Mouse (Mus musculus) forebrain, embryonic 15.5 days (tissue): Measurements from ENCODE around the gene Mag. TPM values are rescaled to one million over a fixed set of nuclear protein-coding genes. Genes with fewer than 3 reads are reported as not detected.
A peak's percentile ranks its signal among the peaks of the same experiment; 100 is the strongest.
"Not testable (repeated sequence)": the region's sequence is repeated elsewhere in the genome, so short reads cannot be mapped to it uniquely, and the experiment has no call there.

Experiments
- ATAC-seq: fragments of 200-750 bp; cut with Nextera tagmentation; replicated peaks from 2 replicates; pipeline ENCODE4 v1.8.0; 2017; ENCODE audit warnings: mild to moderate bottlenecking, moderate TSS enrichment, moderate library complexity
- H3K27ac ChIP-seq: fragments of 300-500 bp; sonication (generic); replicated peaks from 2 replicates; pipeline ENCODE4 v1.5.1; 2015; ENCODE audit warnings: mild to moderate bottlenecking, inconsistent platforms
- H3K27me3 ChIP-seq: fragments of 300-500 bp; sonication (generic); 2 replicates; pipeline ENCODE4 v1.6.1; 2015; ENCODE audit warnings: inconsistent platforms
- H3K36me3 ChIP-seq: fragments of 300-500 bp; sonication (generic); 2 replicates; pipeline ENCODE4 v1.6.1; 2015; ENCODE audit warnings: mild to moderate bottlenecking, inconsistent platforms
- H3K4me1 ChIP-seq: fragments of 300-500 bp; sonication (generic); 2 replicates; pipeline ENCODE4 v1.6.1; 2015; ENCODE audit warnings: inconsistent platforms
- H3K4me2 ChIP-seq: fragments of 300-500 bp; sonication (generic); replicated peaks from 2 replicates; pipeline ENCODE4 v1.6.1; 2015; ENCODE audit warnings: mild to moderate bottlenecking, inconsistent platforms
- H3K4me3 ChIP-seq: fragments of 300-500 bp; sonication (generic); 2 replicates; pipeline ENCODE4 v1.5.1; 2015; ENCODE audit warnings: mild to moderate bottlenecking, inconsistent platforms
- H3K9ac ChIP-seq: fragments of 300-500 bp; sonication (generic); replicated peaks from 2 replicates; pipeline ENCODE4 v1.6.1; 2015; ENCODE audit warnings: mild to moderate bottlenecking, inconsistent platforms
- H3K9me3 ChIP-seq: fragments of 300-500 bp; sonication (generic); 2 replicates; pipeline ENCODE4 v1.6.1; 2016; ENCODE audit warnings: inconsistent platforms
- WGBS: fragments of 180-500 bp; shearing (Covaris S2); methylation state at CpG from one replicate; pipeline ENCODE4 v1.1.7; 2015; ENCODE audit warnings: mixed read lengths; 5-methylcytosine and 5-hydroxymethylcytosine counted together
- polyA plus RNA-seq: library from polyadenylated mRNA; unstranded; fragments of >200 nt; fragmentation: Nextera tagmentation; extraction: Ambion mirVana; gene quantifications from 2 replicates; pipeline ENCODE4 v1.2.1, GENCODE M21; 2015

Mag gene
- polyA plus RNA-seq, 1 experiment from 2014 or later, result 1.0 TPM

DNA sequence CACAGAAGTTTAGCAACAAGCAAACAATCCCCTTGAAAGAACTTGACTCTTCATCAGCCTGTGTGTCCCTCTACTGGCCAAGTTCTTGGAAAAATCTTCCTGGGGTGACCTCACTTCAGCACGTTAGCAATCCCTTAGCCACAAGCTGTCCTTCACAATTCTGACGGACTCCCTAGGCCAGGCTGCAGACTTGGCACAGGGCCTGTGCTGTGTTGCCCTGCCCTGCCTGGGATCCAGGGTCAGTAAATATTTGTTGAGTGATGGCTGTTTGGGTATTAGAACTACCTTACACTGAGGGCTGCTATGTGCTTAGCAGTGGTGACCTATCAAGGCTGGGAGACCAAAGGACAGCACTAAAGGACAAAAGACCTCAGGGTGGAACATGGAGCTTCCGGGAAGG is 39.4 kb upstream of the Mag start:
- H3K4me1 ChIP-seq, result peaks cover 28% of the 10 kb centered on the region
- H3K9me3 ChIP-seq, result no peaks in the 10 kb centered on the region
- no peaks in the 10 kb centered on the region for H3K27me3 ChIP-seq
- no peak overlapping the region for H3K9ac ChIP-seq
- H3K4me2 ChIP-seq, result no peak overlapping the region
- peaks cover 55% of the 10 kb centered on the region for H3K36me3 ChIP-seq
- H3K27ac ChIP-seq, result no peak overlapping the region
- H3K4me3 ChIP-seq, result no peak overlapping the region
- ATAC-seq, result no peak
- 79% methylated on average over 3 of the region's 3 CpGs for WGBS

DNA sequence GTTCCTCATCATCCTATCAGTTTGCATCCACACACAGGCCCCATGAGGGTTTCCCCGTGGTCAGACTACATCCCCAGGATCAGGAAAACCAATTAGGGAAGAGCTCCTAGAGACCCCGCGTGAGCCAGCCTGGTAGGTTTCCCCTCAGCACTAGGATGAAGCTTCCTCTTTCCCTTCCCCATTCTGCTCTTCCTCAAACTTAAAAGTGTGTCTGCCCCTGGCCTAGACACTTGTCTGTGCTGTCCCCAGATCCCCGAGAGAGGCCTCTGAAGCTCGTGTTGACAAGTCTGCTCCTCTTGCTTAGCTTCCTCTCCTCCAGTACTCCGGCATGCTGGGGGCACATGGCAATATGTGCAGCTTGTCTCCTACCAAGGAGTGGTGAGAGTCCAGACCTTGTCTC is 38.8 kb upstream of the Mag start:
- Histone ChIP-seq H3K27ac (no peak overlapping the region), H3K4me2 (no peak overlapping the region), H3K4me1 (peaks cover 24% of the 10 kb centered on the region), H3K36me3 (peaks cover 59% of the 10 kb centered on the region), H3K9me3 (no peaks in the 10 kb centered on the region), H3K27me3 (no peaks in the 10 kb centered on the region), H3K4me3 (no peak overlapping the region), H3K9ac (no peak overlapping the region)
- ATAC-seq, result no peak
- WGBS, result 89% methylated on average over 6 of the region's 6 CpGs

DNA sequence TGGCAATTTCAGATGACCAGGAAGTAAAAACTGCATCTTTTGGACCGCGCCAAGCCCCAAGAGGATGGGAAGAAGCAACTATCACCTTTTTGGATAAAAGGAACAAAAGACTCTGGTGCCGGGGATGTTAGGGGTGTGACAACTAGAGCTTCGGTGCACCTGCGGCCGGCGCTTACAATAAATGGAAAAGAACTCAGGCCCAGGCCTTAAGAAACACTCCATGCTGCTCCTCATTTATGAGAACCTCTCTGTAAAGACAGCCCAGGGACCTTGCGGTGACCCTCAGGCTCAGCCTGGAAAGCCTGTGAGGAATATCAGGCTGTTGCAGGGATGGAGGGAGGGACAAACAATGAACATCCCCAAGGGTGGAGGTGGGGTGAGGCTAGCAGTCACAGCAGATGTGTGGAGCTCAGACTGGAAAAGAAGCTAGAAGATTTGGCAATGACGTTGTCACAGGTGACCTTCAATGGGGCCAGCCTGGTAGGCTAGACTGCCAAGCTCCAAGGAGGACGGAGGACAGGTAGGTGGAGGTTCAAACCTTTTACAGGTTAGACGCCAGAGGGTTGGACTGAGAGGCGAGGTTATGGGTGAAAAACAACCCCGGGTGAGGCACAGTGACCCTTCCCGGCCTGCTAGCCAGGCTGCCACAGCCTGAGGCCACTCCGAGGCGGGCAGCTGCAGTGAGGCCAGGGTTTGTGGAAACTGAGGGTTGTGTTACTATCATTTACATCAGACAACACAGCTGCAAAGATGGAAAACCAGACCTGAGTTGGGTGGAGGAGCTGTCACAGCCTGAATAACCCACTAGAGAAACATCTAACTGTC is 38.0 kb upstream of the Mag start:
- Histone ChIP-seq H3K27ac (no peak overlapping the region), H3K27me3 (no peaks in the 10 kb centered on the region), H3K4me3 (no peak overlapping the region), H3K9ac (no peak overlapping the region), H3K4me1 (peaks cover 16% of the 10 kb centered on the region), H3K4me2 (no peak overlapping the region), H3K36me3 (peaks cover 61% of the 10 kb centered on the region), H3K9me3 (no peaks in the 10 kb centered on the region)
- ATAC-seq, result no peak
- 96% methylated on average over 16 of the region's 16 CpGs for WGBS

DNA sequence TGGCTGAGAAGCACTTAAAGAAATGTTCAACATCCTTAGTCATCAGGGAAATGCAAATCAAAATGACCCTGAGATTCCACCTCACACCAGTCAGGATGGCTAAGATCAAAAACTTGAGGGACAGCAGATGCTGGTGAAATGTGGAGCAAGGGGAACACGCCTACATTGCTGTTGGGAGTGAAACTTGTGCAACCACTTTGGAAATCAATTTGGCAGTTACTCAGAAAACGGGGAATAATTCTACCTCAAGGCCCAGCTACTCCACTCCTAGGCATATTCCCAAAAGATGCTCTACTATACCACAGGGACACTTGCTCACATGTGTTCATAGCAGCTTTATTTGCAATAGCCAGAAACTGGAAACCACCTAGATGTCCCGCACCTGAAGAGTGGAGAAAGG is 35.2 kb upstream of the Mag start:
- 91% methylated on average over 3 of the region's 3 CpGs for WGBS
- peaks cover 73% of the 10 kb centered on the region for H3K36me3 ChIP-seq

DNA sequence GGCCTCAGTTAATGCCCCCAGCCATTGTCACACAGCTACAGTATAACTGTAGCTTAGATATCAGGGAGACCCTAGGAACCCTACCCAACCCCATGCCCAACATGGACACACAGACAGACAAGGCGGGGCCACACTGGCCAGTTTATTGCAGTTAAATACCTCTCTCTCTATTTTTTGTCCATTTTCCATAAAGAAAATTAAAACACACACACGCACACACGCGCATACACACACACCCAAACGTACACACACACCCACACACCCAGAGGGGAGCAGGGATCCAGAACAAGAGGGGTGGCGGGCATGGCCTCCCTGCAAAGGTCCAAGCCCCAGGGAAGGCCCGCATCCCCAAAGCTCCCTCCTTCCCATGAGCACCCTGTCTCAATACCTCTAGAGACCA is 31.2 kb upstream of the Mag start:
- H3K4me2 ChIP-seq, result no peak overlapping the region
- WGBS, result 97% methylated on average over 7 of the region's 7 CpGs

More for the DNA sequence above, 35.2 kb upstream of the Mag start:
- H3K9ac ChIP-seq, ATAC-seq, H3K4me3 ChIP-seq, H3K27me3 ChIP-seq, H3K27ac ChIP-seq, H3K4me2 ChIP-seq, H3K4me1 ChIP-seq, H3K9me3 ChIP-seq: not testable (repeated sequence)

DNA sequence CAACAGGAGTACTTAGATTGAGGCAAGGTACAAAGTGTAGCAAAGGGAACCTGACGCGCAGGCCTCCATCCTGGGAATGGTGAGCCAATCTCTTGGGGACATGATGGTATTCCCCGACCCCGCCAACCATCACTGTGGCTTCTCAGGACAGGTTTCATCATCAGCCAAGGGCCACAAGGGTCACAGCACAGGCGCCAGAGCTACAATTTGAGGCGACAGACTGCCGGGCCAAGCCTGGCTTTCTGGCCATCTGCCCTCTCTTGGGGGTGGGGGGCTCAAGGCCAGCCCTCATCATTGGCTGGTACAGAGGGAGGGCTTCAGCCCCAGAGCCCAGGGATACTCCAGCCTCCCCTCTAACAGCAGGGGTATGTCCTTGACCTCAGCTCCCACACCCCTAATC is 30.8 kb upstream of the Mag start:
- not testable (repeated sequence) for H3K4me2 ChIP-seq, H3K9me3 ChIP-seq, H3K4me3 ChIP-seq, H3K4me1 ChIP-seq, H3K9ac ChIP-seq, H3K27me3 ChIP-seq, H3K27ac ChIP-seq
- 93% methylated on average over 7 of the region's 7 CpGs for WGBS
- ATAC-seq, result 0 out of 2 replicates have a peak, but pooled peaks have one; percentile 11
- H3K36me3 ChIP-seq, result peaks cover 33% of the 10 kb centered on the region

More for the DNA sequence above, 31.2 kb upstream of the Mag start:
- H3K36me3 ChIP-seq, result peaks cover 37% of the 10 kb centered on the region
- no peaks in the 10 kb centered on the region for H3K4me1 ChIP-seq
- no peaks in the 10 kb centered on the region for H3K27me3 ChIP-seq
- 0 out of 2 replicates have a peak, but pooled peaks have one; percentile 26 for ATAC-seq
- no peak overlapping the region for H3K9ac ChIP-seq
- H3K4me3 ChIP-seq, result no peak overlapping the region
- no peaks in the 10 kb centered on the region for H3K9me3 ChIP-seq
- H3K27ac ChIP-seq, result no peak overlapping the region

DNA sequence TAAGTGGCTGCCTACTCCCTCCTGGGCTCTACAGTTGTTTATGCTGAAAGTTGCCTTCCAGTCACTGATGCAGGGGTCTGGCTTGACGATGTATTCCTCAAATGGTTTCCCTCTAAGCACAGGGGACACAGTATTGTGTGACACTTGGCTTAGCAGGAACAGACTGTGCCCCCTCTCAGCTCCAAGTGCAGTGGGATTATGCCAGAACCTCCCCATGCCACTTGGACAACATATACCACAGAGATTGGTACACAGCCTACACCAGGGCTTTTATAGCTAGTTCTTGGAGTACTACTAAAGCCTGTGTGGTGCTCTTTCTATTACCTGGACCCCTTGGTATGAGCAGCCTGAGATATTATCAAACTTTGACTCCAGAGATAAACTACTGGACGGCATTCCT is 30.0 kb upstream of the Mag start:
- ATAC-seq, H3K4me2 ChIP-seq, H3K9ac ChIP-seq, H3K4me3 ChIP-seq, H3K27ac ChIP-seq, H3K9me3 ChIP-seq, H3K27me3 ChIP-seq, H3K4me1 ChIP-seq: not testable (repeated sequence)
- peaks cover 27% of the 10 kb centered on the region for H3K36me3 ChIP-seq
- WGBS, result 81% methylated on average over 2 of the region's 2 CpGs

DNA sequence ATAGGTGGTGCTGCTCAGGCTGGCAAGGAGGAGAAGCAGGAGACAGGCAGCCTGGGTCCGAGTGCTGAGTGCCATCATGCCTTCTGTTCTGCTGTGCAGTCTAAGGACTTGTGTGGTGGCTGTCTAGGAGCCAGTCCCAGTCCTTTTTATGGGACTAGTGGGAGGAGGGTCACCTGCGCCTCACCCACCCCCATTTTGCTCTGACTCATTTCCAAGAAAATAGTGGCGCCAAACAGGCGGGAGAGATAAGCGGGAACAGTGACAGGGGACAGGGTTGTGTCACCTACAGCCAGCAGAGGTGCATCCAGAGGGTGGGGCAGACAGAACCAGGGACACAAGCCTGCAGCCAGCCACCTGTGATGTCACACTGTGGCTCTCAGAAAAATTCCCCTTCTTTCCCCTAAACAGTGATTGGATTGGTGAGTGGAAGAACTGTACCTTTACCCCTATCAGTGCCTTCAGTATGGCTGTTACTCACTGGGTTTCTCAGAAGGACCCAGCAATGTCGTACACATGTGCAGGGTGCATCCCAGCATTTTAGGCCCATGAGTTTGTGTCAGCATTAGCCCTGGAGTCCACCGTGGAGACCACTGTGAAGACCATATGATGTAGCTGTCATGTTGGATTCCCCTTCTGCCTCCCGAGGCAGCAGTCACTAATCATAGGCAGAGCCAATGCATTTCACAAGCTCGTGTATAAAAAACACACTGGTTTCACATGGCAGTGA is 29.4 kb upstream of the Mag start, which contains the start of gene Hamp:
TSS of gene Hamp (minus strand) at position 124 of the 727 bp plus-strand sequence.
- Histone ChIP-seq H3K27ac (no peak within 1 kb of the TSS), H3K4me2 (no peak within 1 kb of the TSS), H3K36me3 (peaks cover 21% of the 10 kb centered on the region), H3K4me1 (no peaks in the 10 kb centered on the region), H3K9ac (no peak within 1 kb of the TSS), H3K4me3 (no peak within 1 kb of the TSS), H3K9me3 (no peaks in the 10 kb centered on the region), H3K27me3 (no peaks in the 10 kb centered on the region)
- WGBS, result 71% methylated on average over 9 of the region's 9 CpGs
- ATAC-seq, result no peak

DNA sequence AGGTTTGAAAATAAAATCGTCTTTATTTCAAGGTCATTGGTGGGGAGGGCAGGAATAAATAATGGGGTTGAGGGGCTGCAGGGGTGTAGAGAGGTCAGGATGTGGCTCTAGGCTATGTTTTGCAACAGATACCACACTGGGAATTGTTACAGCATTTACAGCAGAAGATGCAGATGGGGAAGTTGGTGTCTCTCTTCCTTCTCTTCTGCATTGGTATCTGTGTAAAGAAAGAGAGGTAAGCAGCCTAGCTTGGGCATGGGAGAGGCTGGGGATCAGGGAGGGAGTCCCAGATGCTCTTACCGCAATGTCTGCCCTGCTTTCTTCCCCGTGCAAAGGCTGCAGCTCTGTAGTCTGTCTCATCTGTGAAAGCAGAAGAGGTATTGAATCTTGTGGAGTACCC is 27.7 kb upstream of the Mag start:
- H3K36me3 ChIP-seq, result peaks cover 13% of the 10 kb centered on the region; the same call in 1 of the 2 replicates
- not testable (repeated sequence) for ATAC-seq, H3K27me3 ChIP-seq, H3K9me3 ChIP-seq, H3K4me2 ChIP-seq, H3K27ac ChIP-seq, H3K4me3 ChIP-seq, H3K9ac ChIP-seq, H3K4me1 ChIP-seq
- 59% methylated on average over 3 of the region's 3 CpGs for WGBS

DNA sequence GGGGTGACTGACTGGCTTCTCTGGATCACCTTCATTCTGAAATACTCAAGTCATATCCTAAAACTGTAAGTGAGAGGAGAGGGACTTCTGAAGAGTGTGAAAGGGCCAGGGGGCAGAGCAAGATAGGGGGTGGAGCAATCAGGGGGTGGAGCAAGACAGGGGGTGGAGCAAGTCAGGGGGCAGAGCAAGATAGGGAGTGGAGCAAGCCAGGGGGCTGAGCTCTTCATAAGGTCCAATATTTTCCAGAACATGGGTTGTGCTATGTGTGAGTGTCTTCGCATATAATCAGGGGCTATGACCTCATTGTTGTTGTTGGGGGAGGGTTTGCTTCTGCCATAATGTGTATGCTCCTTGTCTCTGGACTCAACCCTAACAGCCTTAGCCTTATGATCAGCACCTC is 25.4 kb upstream of the Mag start:
- not testable (repeated sequence) for H3K36me3 ChIP-seq, ATAC-seq, H3K9me3 ChIP-seq, H3K4me3 ChIP-seq, H3K4me2 ChIP-seq, H3K4me1 ChIP-seq, H3K9ac ChIP-seq, H3K27ac ChIP-seq, H3K27me3 ChIP-seq
- WGBS, result 87% methylated on average over 1 of the region's 1 CpGs

DNA sequence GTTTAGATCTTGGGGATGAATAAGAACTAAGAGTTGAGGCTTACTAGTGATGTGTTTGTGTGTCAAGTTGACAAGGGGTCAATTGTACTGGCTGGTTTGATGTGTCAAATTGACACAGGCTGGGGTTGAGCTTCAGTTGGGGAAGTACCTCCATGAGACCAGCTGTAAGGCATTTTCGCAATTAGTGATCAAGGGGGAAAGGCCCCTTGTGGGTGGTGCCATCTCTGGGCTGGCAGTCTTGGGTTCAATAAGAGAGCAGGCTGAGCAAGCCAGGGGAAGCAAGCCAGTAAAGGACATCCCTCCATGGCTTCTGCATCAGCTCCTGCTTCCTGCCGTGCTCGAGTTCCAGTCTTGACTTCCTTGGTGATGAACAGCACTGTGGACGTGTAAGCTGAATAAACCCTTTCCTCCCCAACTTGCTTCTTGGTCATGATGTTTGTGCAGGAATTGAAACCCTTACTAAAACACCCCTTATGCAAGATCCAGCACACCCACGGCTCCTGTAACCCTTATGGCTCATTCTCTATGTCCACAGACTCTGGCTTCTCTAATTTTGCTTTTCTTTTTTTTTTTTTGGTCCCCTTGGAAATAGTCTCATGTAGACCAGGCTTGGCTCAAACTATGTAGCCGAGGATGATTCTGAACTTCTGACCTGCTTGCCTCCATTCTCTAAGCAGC is 20.9 kb upstream of the Mag start:
- H3K27me3 ChIP-seq, H3K9ac ChIP-seq, H3K4me1 ChIP-seq, H3K36me3 ChIP-seq, ATAC-seq, H3K27ac ChIP-seq, H3K4me2 ChIP-seq, H3K9me3 ChIP-seq, H3K4me3 ChIP-seq: not testable (repeated sequence)
- WGBS, result 77% methylated on average over 6 of the region's 6 CpGs

DNA sequence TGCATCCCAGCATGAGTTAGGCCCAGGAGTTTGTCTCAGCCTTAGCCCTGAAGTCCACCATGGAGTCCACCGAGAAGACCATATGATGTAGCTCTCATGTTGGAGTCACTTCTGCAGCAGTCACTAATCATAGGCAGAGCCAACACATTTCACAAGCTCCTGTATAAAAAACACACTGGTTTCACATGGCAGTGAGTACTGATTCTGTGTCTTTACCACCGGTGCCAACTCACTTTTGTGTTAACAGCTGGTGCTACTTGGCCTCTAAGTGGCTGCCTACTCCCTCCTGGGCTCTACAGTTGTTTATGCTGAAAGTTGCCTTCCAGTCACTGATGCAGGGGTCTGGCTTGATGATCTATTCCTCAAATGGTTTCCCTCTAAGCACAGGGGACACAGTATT is 9.9 kb upstream of the Mag start, which contains the start of gene Hamp2:
TSS of gene Hamp2 (minus strand) at position 101 of the 400 bp plus-strand sequence.
- ATAC-seq, H3K27me3 ChIP-seq, H3K9ac ChIP-seq, H3K9me3 ChIP-seq, H3K4me2 ChIP-seq, H3K4me3 ChIP-seq, H3K27ac ChIP-seq, H3K36me3 ChIP-seq, H3K4me1 ChIP-seq: not testable (repeated sequence)
- WGBS, result 76% methylated on average over 2 of the region's 2 CpGs
